Mouse (Mus musculus): ENCODE measurements around the gene Gcm1. TPM values are rescaled to one million over a fixed set of nuclear protein-coding genes. Genes with fewer than 3 reads are reported as not detected.

The Gcm1 gene
- total RNA-seq (2014; fragmentation: Nextera tagmentation) (not detected in 2 replicates), total RNA-seq (2017) (not detected in 2 replicates)

DNA sequence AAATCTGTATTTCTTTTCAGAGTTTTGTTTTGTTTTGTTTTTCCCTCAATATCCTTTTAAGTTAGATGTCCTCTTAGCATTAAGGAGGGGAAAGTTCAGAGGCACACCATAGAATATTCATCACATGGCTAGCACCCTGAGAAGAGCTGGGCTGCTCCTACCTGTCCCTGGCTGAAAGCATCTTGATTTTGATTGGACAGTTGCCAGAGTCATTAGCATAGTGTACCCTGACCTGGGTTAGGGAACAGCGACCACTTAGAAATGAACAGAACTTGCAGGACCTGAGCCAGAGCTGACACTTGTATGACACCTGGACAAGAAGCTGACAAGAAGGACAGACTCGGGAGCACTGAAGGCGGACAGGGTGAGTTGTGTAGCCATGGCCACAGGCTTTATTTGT, at the start of gene Gcm1:
TSS of gene Gcm1 (plus strand) at position 248 of the 400 bp plus-strand sequence.
- no peak for ATAC-seq (replicated peaks; ENCODE audit: low FRiP score, low TSS enrichment, poor library complexity, severe bottlenecking)

DNA sequence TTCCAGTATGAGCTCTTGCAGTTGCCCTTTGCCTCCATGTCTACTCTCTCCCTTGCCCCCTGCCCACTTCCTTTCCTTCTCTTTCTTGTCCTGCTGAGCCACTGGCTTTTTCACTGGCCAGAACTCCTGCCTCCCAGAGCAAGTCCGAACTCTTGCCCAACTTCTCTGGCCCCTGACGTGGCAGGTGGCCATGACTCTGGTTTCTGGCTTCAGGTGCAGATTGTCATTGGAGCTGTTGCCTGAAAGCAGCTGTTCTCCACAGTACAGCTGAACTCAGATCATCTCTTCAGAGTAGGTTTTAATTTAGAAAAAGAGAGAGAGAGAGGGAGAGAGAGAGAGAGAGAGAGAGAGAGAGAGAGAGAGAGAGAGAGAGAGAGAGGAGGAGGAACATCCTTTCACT, 48.4 kb upstream of the Gcm1 start:
- no peak for ATAC-seq (replicated peaks; ENCODE audit: low FRiP score, low TSS enrichment, poor library complexity, severe bottlenecking)

GRCm38 (mm10) chr9:78005481-78005880, 46.2 kb upstream of the Gcm1 start:
- ATAC-seq (replicated peaks; ENCODE audit: low FRiP score, low TSS enrichment, poor library complexity, severe bottlenecking) = peak; percentile 64

- peak; percentile 77 for ATAC-seq (replicated peaks; ENCODE audit: low FRiP score, low TSS enrichment, poor library complexity, severe bottlenecking)
Measured at GRCm38 (mm10) chr9:78006209-78007001, 45.3 kb upstream of the Gcm1 start.

GRCm38 (mm10) chr9:78009382-78009781, 42.3 kb upstream of the Gcm1 start:
- ATAC-seq (replicated peaks; ENCODE audit: low FRiP score, low TSS enrichment, poor library complexity, severe bottlenecking) = no peak

DNA sequence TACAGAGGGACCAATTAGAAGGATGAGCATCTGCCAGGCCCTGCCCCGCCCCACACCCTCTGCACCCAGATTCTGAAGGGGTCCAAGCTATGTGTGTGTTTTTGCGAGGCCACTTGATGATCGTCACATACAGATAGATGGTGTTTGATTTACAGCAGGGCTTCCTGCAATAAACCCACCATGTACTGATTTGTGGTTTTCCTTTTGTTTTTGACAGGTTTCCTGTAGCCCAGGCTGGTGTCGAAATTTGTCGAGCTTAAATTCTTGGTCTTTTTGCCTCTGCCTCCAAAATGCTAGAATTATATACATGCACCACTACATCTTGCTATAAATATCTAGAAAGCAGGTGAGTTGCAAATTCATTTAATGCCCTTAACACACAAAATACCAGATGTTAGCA, 41.5 kb upstream of the Gcm1 start:
- ATAC-seq (replicated peaks; ENCODE audit: low FRiP score, low TSS enrichment, poor library complexity, severe bottlenecking) = no peak

DNA sequence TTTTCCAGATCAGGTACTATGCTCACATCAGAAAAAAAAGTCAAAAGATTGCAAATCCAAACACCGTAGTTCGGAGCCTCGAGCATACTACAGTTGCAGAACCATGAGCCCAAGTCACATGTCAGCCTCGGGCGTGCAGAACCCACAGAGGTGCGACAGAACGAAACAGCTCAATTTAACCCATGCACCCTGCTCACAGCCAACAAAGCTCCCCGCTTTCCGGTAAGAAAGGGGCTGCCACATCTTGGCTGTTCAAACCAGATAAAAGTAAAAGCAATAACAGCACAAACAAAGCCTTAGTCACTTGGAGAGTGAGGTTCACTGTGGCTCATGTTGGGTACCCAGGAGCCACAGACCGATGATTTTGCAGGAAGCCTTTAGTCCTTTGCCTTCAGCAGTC, 41.0 kb upstream of the Gcm1 start:
- peak; percentile 39; the same call in 1 of the 2 replicates for ATAC-seq (replicated peaks; ENCODE audit: low FRiP score, low TSS enrichment, poor library complexity, severe bottlenecking)

DNA sequence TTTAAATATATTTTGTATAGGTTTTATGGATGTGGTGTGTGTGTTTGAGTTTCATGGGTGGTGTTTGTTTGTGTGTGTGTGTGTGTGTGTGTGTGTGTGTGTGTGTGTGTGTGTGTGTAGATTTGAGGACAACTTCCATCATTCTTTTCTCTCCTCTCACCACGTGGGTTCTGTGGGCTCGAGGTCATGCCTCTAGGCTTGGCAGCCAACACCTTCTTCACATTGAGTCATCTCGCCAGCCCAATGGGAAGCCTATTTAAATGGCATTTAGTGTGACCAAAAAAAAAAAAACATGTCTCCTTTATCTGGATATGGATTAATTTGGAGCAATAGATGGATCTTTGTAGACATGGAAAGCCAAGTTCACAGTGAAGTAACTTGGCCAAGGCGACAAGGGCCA, 39.7 kb upstream of the Gcm1 start:
- no peak for ATAC-seq (replicated peaks; ENCODE audit: low FRiP score, low TSS enrichment, poor library complexity, severe bottlenecking)

DNA sequence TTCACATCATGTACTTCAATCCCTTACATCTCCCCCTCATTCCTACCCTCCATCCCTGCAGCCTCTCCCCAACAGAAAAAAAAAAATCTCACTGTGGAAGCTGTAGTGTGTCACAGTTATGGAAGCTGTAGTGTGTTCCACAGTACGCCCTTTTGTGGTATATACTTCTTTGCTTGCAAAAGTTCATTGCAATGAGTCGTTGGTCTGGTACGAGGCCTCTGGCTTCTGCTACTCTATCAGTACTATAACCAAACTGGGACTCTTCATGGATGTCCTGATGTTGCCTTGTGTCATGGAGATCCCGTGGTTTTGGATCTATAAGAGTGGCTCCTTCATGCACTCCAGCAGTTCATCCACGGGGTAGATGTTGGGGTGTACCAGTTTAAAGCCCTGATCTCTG, 39.0 kb upstream of the Gcm1 start:
- ATAC-seq (replicated peaks; ENCODE audit: low FRiP score, low TSS enrichment, poor library complexity, severe bottlenecking) = no peak

DNA sequence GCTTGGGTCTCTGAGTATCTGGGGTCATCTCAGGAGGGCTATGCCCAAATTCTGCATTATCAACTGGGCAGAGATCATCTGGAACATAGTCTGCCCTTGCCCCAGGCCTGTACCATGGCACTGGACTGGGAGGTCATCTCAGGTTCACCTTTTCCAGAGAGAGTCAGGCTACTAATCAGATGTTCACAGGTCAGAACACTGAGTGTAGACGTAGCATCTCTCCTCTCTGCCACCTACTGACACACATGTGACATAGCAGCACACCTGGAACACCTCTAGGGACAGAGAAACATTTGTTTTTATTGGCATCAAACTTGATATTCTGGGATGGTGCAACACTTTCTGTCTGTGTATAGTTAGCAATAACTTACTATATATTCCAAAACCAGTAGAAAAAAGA, 37.9 kb upstream of the Gcm1 start:
- ATAC-seq (replicated peaks; ENCODE audit: low FRiP score, low TSS enrichment, poor library complexity, severe bottlenecking) = no peak

DNA sequence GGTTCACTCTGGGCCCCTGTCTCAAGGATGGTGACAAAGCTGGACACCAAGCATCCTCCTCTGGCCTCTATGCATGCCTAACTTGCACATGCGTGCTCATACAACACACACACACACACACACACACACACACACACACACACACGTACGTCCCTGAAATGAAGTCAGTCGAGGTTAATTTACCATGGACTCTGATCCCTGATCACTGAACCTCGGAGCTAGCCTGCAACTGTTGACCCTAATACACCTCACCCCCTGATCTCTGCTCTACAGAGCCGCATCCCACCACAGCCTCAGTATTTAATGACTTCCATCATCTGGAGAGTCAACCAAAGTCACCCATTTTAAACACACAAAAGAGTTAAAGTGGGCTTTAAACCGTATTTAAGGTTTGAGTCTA, 35.9 kb upstream of the Gcm1 start:
- no peak for ATAC-seq (replicated peaks; ENCODE audit: low FRiP score, low TSS enrichment, poor library complexity, severe bottlenecking)

GRCm38 (mm10) chr9:78016288-78016687, 35.4 kb upstream of the Gcm1 start:
- no peak for ATAC-seq (replicated peaks; ENCODE audit: low FRiP score, low TSS enrichment, poor library complexity, severe bottlenecking)

DNA sequence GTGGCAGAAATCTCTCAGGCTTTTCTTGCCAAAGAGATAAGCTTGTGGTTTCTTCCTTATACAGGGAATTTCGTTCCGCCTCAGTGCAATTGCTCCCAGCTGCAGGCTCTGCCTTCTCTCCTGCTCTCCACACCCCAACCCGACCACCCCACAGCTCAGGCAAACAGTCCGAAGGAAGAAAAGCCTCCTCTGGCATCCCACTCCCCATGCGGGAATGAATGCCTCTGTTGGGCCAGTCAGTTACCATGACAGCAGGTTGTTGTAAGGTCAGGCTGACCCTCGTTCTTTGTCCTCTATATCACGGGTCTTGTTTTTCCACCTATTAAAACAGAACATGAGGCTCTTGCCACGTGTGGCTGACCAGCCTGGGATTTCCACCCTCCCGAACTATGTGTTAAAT, 30.5 kb upstream of the Gcm1 start:
- ATAC-seq (replicated peaks; ENCODE audit: low FRiP score, low TSS enrichment, poor library complexity, severe bottlenecking) = no peak

DNA sequence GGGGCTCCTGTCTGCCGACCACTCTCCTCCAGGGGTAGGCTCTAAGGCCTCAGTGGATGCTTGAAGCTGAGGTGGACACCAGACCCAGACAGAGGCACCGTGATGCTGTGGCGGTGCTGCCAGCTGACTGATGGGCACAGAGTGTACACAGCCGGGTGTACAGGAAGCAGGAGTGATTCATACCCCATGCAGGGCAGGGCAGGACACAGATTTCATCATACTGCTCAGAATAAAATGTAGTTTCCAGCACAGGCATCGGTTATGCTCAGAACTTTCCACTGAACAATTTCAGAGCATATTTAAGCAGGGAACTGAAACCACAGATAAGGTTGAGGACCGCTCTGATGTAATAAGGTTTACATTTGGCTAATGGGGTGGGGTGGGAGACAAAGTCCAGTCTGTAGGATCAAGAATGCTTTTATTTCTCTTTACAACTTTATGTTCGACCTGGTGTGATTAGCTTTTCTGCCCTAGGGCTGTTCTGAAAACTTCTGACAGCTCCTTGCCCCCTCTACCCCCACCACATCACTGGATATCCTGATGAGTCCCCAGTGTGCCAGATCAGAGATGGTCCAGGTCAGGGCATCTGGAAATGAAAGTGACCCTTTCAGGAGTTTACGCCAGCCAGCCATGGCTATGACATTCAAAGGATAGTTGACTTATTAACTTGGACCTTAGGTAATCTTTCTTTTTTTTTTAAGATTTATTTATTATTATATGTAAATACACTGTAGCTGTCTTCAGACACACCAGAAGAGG, 29.4 kb upstream of the Gcm1 start:
- ATAC-seq (replicated peaks; ENCODE audit: low FRiP score, low TSS enrichment, poor library complexity, severe bottlenecking) = no peak

DNA sequence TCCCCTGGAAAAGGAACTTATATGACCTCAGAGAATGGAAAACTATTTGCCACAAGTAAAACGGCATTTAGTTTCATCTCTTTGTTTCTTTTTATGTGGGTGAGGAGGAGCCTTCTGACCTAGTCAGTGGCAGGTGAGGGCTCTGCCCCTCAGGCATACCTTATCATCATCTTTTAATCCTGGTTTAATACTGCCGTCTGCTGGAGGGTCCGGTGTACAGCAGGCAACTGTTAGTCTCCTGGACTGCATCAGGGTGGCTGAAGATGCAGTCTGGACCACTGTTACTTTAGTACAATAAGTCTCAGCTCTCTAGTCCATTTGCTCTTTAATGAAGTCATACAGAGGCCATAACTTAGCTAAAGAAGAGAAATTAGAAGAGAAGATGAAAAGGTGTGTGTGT, 26.9 kb upstream of the Gcm1 start:
- peak; percentile 82 for ATAC-seq (replicated peaks; ENCODE audit: low FRiP score, low TSS enrichment, poor library complexity, severe bottlenecking)

- ATAC-seq (replicated peaks; ENCODE audit: low FRiP score, low TSS enrichment, poor library complexity, severe bottlenecking) = no peak
Measured at GRCm38 (mm10) chr9:78027099-78027498, 24.6 kb upstream of the Gcm1 start.

- no peak for ATAC-seq (replicated peaks; ENCODE audit: low FRiP score, low TSS enrichment, poor library complexity, severe bottlenecking)
Measured at GRCm38 (mm10) chr9:78030835-78031456, 20.8 kb upstream of the Gcm1 start.

DNA sequence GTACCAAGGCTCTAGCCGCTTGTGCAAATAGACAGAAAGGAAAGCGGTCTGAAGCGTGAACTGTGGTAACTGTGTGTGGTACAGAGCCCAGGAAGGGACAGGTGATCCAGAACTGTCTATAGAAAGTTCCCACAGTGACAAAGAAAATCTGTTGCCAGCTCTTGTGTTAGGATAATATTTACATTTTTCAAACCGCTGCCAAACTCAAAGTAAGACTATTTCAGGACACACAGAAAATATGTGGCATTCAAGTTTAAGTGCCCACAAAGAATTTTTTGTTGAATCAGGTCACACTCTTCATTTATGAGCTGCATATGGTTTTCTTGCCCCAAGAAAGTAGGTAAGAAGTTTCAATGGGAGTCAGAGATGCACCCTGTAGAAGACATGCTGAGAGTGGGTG, 18.8 kb upstream of the Gcm1 start:
- ATAC-seq (replicated peaks; ENCODE audit: low FRiP score, low TSS enrichment, poor library complexity, severe bottlenecking) = no peak

DNA sequence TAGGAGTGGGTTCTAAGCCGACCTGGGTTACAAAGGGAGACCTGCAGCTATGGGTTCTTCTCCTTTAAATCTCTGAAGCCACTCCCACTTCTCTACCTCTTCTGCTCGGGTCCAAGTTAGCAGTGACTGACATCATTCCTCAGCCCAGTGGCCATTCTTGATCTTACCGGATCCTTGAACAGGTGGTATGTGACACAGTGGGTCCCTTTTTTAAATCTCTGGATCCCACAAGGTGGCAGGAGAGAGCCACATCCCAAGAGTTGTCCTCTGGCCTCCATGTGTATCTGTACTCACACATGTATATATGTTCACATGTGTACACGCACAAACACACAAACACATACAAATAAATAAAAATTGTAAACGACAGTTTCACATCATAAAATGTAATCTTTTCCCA, 16.4 kb upstream of the Gcm1 start:
- ATAC-seq (replicated peaks; ENCODE audit: low FRiP score, low TSS enrichment, poor library complexity, severe bottlenecking) = no peak

DNA sequence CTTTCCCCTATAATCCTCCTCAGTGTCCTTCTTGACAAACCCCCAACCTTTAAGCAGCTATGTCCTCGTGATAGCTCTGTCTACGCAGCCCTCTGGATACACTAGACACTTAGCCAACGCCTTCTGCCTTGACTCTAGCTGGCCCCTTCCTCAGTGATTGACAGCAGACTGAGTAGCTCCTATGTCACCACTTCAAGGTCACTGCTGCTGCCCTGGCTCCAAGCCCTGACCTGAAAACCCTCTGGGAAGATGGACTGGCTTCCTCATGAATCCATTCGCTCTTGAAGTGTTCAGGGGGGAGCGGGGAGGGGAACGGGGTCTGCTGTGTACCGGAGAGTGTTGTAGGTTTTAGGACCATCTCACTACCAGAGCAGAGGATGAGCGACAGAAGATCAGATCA, 15.9 kb upstream of the Gcm1 start:
- no peak for ATAC-seq (replicated peaks; ENCODE audit: low FRiP score, low TSS enrichment, poor library complexity, severe bottlenecking)
